Mouse (Mus musculus): ENCODE results near the gene Slc35e1.

DNA sequence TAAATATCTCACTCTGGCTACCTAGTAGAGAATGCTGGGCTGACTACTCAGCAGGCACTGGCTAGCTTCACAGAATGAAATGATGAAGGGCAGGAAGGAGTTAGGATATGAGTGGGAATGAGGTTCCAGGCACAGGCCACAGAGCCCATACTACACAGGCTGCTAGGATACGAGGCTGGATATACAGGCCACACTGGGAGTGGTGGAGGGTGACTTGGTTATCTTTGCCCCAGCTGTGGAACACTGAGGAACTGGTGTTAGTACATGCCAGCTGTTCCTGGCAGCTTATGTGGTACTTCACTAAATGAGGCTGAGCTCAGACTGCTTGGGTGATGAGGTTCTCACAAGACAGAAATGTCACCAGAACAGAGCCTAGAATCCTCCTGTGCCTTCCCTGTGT lies 20.7 kb upstream of the Slc35e1 start:
- no peak for TF ChIP-seq CTCF (IDR thresholded peaks at IDR 0.05; ENCODE audit: borderline replicate concordance, insufficient read depth, low read depth, low read length)
- no peak for TF ChIP-seq POLR2A (IDR thresholded peaks at IDR 0.05; ENCODE audit: borderline replicate concordance, insufficient read depth, low read length)
